Mouse (Mus musculus): ENCODE measurements around the gene Psmd8.
"Not testable (repeated sequence)": the region's sequence is repeated elsewhere in the genome, so short reads cannot be mapped to it uniquely, and the experiment has no call there.

Psmd8 gene

GRCm38 (mm10) chr7:29170755-29171561 lies 9.5 kb downstream of the Psmd8 start:
- in situ Hi-C loops (cut with MboI, MseI) = no loop called here

- in situ Hi-C loops (cut with MboI, MseI) = no loop called here
Measured at GRCm38 (mm10) chr7:29170066-29170754, 10.3 kb downstream of the Psmd8 start, which contains the start of the genes Ggn and Spred3. TSS of gene Ggn (plus strand) at chr7:29170210. TSS of gene Spred3 (minus strand) at chr7:29170411.

GRCm38 (mm10) chr7:29169231-29170065 lies 11.1 kb downstream of the Psmd8 start:
- in situ Hi-C loops (cut with MboI, MseI) = no loop called here

- in situ Hi-C loops (cut with MboI, MseI) = no loop called here
Measured at GRCm38 (mm10) chr7:29168791-29169230, 11.7 kb downstream of the Psmd8 start.

GRCm38 (mm10) chr7:29168121-29168695 lies 12.3 kb downstream of the Psmd8 start:
- in situ Hi-C loops (cut with MboI, MseI) = no loop called here

- in situ Hi-C loops (cut with MboI, MseI) = no loop called here
Measured at GRCm38 (mm10) chr7:29167656-29168055, 12.8 kb downstream of the Psmd8 start.

- in situ Hi-C loops (cut with MboI, MseI) = no loop called here
Measured at GRCm38 (mm10) chr7:29162750-29163525, 17.6 kb downstream of the Psmd8 start.

GRCm38 (mm10) chr7:29162294-29162693 lies 18.2 kb downstream of the Psmd8 start:
- in situ Hi-C loops (cut with MboI, MseI) = no loop called here

GRCm38 (mm10) chr7:29158264-29158663 lies 22.2 kb downstream of the Psmd8 start:
- in situ Hi-C loops (cut with MboI, MseI) = no loop called here

- in situ Hi-C loops (cut with MboI, MseI) = no loop called here
Measured at GRCm38 (mm10) chr7:29155838-29156782, 24.4 kb downstream of the Psmd8 start, which contains the start of gene Fam98c. TSS of gene Fam98c (minus strand) at chr7:29156234.

GRCm38 (mm10) chr7:29155196-29155837 lies 25.2 kb downstream of the Psmd8 start:
- in situ Hi-C loops (cut with MboI, MseI) = no loop called here

GRCm38 (mm10) chr7:29154018-29154720 lies 26.3 kb downstream of the Psmd8 start:
- in situ Hi-C loops (cut with MboI, MseI) = no loop called here

- in situ Hi-C loops (cut with MboI, MseI) = no loop called here
Measured at GRCm38 (mm10) chr7:29151486-29151885, 29.0 kb downstream of the Psmd8 start.

GRCm38 (mm10) chr7:29148771-29149170 lies 31.7 kb downstream of the Psmd8 start:
- in situ Hi-C loops (cut with MboI, MseI) = no loop called here

- in situ Hi-C loops (cut with MboI, MseI) = no loop called here
Measured at GRCm38 (mm10) chr7:29146625-29147367, 33.7 kb downstream of the Psmd8 start.

- in situ Hi-C loops (cut with MboI, MseI) = no loop called here
Measured at GRCm38 (mm10) chr7:29144006-29144405, 36.5 kb downstream of the Psmd8 start.

- in situ Hi-C loops (cut with MboI, MseI) = no loop called here
Measured at GRCm38 (mm10) chr7:29141416-29141815, 39.1 kb downstream of the Psmd8 start.

GRCm38 (mm10) chr7:29139237-29139636 lies 41.3 kb downstream of the Psmd8 start:
- in situ Hi-C loops (cut with MboI, MseI) = not testable (repeated sequence)
